Mouse (Mus musculus): ENCODE results near the gene Spert. TPM values are rescaled to one million over a fixed set of nuclear protein-coding genes. Genes with fewer than 3 reads are reported as not detected.

Gene Spert
- total RNA-seq, 4 experiments from 2014 or later = not detected

Other genes starting within 250 kb of the Spert start
- not detected for gene Siah3, start 137.1 kb downstream of the Spert start, total RNA-seq (2022)
- gene Erich6b, start 49.1 kb upstream of the Spert start, total RNA-seq (2022) = not detected
- 10 to 100 TPM; 13.9 to 15.4 (median 14.6) TPM for gene Cog3, start 161.4 kb upstream of the Spert start, total RNA-seq (2022)
- 10 to 100 TPM; 11.0 to 13.3 (median 11.6) TPM for gene Slc25a30, start 193.9 kb upstream of the Spert start, total RNA-seq (2022)